Mouse (Mus musculus) intestine, embryonic 15.5 days (tissue): Measurements from ENCODE around the gene Sprr2a2. TPM values are rescaled to one million over a fixed set of nuclear protein-coding genes. Genes with fewer than 3 reads are reported as not detected.
A peak's percentile ranks its signal among the peaks of the same experiment; 100 is the strongest.
"Not testable (repeated sequence)": the region's sequence is repeated elsewhere in the genome, so short reads cannot be mapped to it uniquely, and the experiment has no call there.

Experiments
- ATAC-seq: fragments of 200-750 bp; cut with Nextera tagmentation; 2 replicates; pipeline ENCODE4 v1.8.0; 2017; ENCODE audit warnings: moderate TSS enrichment, moderate library complexity
- H3K27ac ChIP-seq: fragments of 300-500 bp; sonication (generic); 2 replicates; pipeline ENCODE4 v1.5.1; 2015; ENCODE audit warnings: mild to moderate bottlenecking, inconsistent platforms
- H3K27me3 ChIP-seq: fragments of 300-500 bp; sonication (generic); replicated peaks from 2 replicates; pipeline ENCODE4 v1.6.1; 2015; ENCODE audit warnings: inconsistent platforms
- H3K36me3 ChIP-seq: fragments of 300-500 bp; sonication (generic); 2 replicates; pipeline ENCODE4 v1.6.1; 2015; ENCODE audit warnings: inconsistent platforms
- H3K4me1 ChIP-seq: fragments of 300-500 bp; sonication (generic); replicated peaks from 2 replicates; pipeline ENCODE4 v1.6.1; 2015; ENCODE audit warnings: inconsistent platforms
- H3K4me2 ChIP-seq: fragments of 300-500 bp; sonication (generic); replicated peaks from 2 replicates; pipeline ENCODE4 v1.6.1; 2015; ENCODE audit warnings: mild to moderate bottlenecking, inconsistent platforms
- H3K4me3 ChIP-seq: fragments of 300-500 bp; sonication (generic); replicated peaks from 2 replicates; pipeline ENCODE4 v1.5.1; 2015; ENCODE audit warnings: inconsistent platforms
- H3K9ac ChIP-seq: fragments of 300-500 bp; sonication (generic); 2 replicates; pipeline ENCODE4 v1.6.1; 2015; ENCODE audit warnings: inconsistent platforms
- H3K9me3 ChIP-seq: fragments of 300-500 bp; sonication (generic); 2 replicates; pipeline ENCODE4 v1.6.1; 2016; ENCODE audit warnings: inconsistent platforms
- WGBS: fragments of 180-500 bp; shearing (Covaris S2); methylation state at CpG from one replicate; pipeline ENCODE4 v1.1.7; 2015; 5-methylcytosine and 5-hydroxymethylcytosine counted together
- polyA plus RNA-seq: library from polyadenylated mRNA; unstranded; fragments of >200 nt; fragmentation: Nextera tagmentation; extraction: Ambion mirVana; gene quantifications from 2 replicates; pipeline ENCODE4 v1.2.1, GENCODE M21; 2015

The Sprr2a2 gene
- polyA plus RNA-seq, 1 experiment from 2014 or later, result 82.8 TPM

GRCm38 (mm10) chr3:92239197-92239596 is 23.5 kb downstream of the Sprr2a2 start:
- ATAC-seq, H3K27ac ChIP-seq, H3K27me3 ChIP-seq, H3K4me1 ChIP-seq, H3K9me3 ChIP-seq, H3K4me2 ChIP-seq, H3K9ac ChIP-seq, H3K4me3 ChIP-seq, H3K36me3 ChIP-seq: not testable (repeated sequence)
- WGBS, result no CpG with 5 or more reads among the region's 1 CpGs

- not testable (repeated sequence) for H3K4me2 ChIP-seq, H3K27me3 ChIP-seq, H3K36me3 ChIP-seq, H3K9ac ChIP-seq, ATAC-seq, H3K9me3 ChIP-seq, H3K4me1 ChIP-seq, H3K4me3 ChIP-seq, H3K27ac ChIP-seq
These were observed 29.1 kb downstream of the Sprr2a2 start for GRCm38 (mm10) chr3:92244833-92245232.

- not testable (repeated sequence) for H3K27me3 ChIP-seq, H3K4me2 ChIP-seq, H3K4me3 ChIP-seq, H3K9ac ChIP-seq, H3K9me3 ChIP-seq, H3K27ac ChIP-seq, H3K4me1 ChIP-seq, H3K36me3 ChIP-seq
- peak; percentile 83 for ATAC-seq
- WGBS, result no CpG with 5 or more reads among the region's 10 CpGs
These were observed 30.5 kb downstream of the Sprr2a2 start for GRCm38 (mm10) chr3:92246245-92246644.

GRCm38 (mm10) chr3:92248494-92248893 is 32.8 kb downstream of the Sprr2a2 start:
- not testable (repeated sequence) for H3K27ac ChIP-seq, H3K4me1 ChIP-seq, H3K4me3 ChIP-seq, H3K9me3 ChIP-seq, H3K4me2 ChIP-seq, H3K9ac ChIP-seq, ATAC-seq, H3K27me3 ChIP-seq, H3K36me3 ChIP-seq

GRCm38 (mm10) chr3:92250450-92250849 is 34.7 kb downstream of the Sprr2a2 start:
- H3K36me3 ChIP-seq, H3K9ac ChIP-seq, H3K4me3 ChIP-seq, H3K4me2 ChIP-seq, H3K27me3 ChIP-seq, H3K27ac ChIP-seq, H3K4me1 ChIP-seq, H3K9me3 ChIP-seq: not testable (repeated sequence)
- WGBS, result 90% methylated on average over 2 of the region's 2 CpGs
- ATAC-seq, result peak; percentile 68

- not testable (repeated sequence) for H3K36me3 ChIP-seq, H3K4me1 ChIP-seq, H3K9me3 ChIP-seq, H3K27me3 ChIP-seq, H3K27ac ChIP-seq, H3K4me2 ChIP-seq, H3K4me3 ChIP-seq, H3K9ac ChIP-seq
- 0 out of 2 replicates have a peak, but pooled peaks have one; percentile 11 for ATAC-seq
- WGBS, result no CpG with 5 or more reads among the region's 8 CpGs
These were observed 38.1 kb downstream of the Sprr2a2 start for GRCm38 (mm10) chr3:92253860-92254259.

GRCm38 (mm10) chr3:92258526-92258925 is 42.8 kb downstream of the Sprr2a2 start:
- not testable (repeated sequence) for H3K27ac ChIP-seq, H3K9me3 ChIP-seq, ATAC-seq, H3K4me2 ChIP-seq, H3K36me3 ChIP-seq, H3K4me1 ChIP-seq, H3K27me3 ChIP-seq, H3K9ac ChIP-seq, H3K4me3 ChIP-seq

GRCm38 (mm10) chr3:92263462-92263861 is 47.7 kb downstream of the Sprr2a2 start:
- not testable (repeated sequence) for H3K9ac ChIP-seq, H3K4me2 ChIP-seq, H3K4me1 ChIP-seq, H3K27ac ChIP-seq, H3K36me3 ChIP-seq, H3K9me3 ChIP-seq, H3K27me3 ChIP-seq, H3K4me3 ChIP-seq
- peak; percentile 50; the same call in 1 of the 2 replicates for ATAC-seq
- WGBS, result no CpG with 5 or more reads among the region's 2 CpGs

- H3K4me1 ChIP-seq, H3K4me3 ChIP-seq, H3K27me3 ChIP-seq, H3K4me2 ChIP-seq, H3K9ac ChIP-seq, H3K9me3 ChIP-seq, H3K27ac ChIP-seq, H3K36me3 ChIP-seq: not testable (repeated sequence)
- WGBS, result no CpG with 5 or more reads among the region's 4 CpGs
- peak; percentile 73 for ATAC-seq
These were observed 55.8 kb downstream of the Sprr2a2 start for GRCm38 (mm10) chr3:92271414-92271985.

GRCm38 (mm10) chr3:92273504-92273903 is 57.8 kb downstream of the Sprr2a2 start:
- H3K27ac ChIP-seq, H3K4me3 ChIP-seq, H3K9me3 ChIP-seq, H3K27me3 ChIP-seq, ATAC-seq, H3K4me1 ChIP-seq, H3K4me2 ChIP-seq, H3K36me3 ChIP-seq, H3K9ac ChIP-seq: not testable (repeated sequence)

- WGBS, result no CpG with 5 or more reads among the region's 1 CpGs
- not testable (repeated sequence) for ATAC-seq, H3K9me3 ChIP-seq
These were observed 58.3 kb downstream of the Sprr2a2 start for GRCm38 (mm10) chr3:92274018-92274417.

GRCm38 (mm10) chr3:92279663-92280062 is 63.9 kb downstream of the Sprr2a2 start:
- ATAC-seq, H3K9me3 ChIP-seq, H3K4me1 ChIP-seq, H3K4me3 ChIP-seq, H3K27me3 ChIP-seq, H3K27ac ChIP-seq, H3K4me2 ChIP-seq, H3K36me3 ChIP-seq, H3K9ac ChIP-seq: not testable (repeated sequence)

More at GRCm38 (mm10) chr3:92274018-92274417, 58.3 kb downstream of the Sprr2a2 start:
- not testable (repeated sequence) for H3K4me2 ChIP-seq, H3K27ac ChIP-seq, H3K4me3 ChIP-seq, H3K36me3 ChIP-seq, H3K9ac ChIP-seq, H3K27me3 ChIP-seq, H3K4me1 ChIP-seq

GRCm38 (mm10) chr3:92280963-92281606 is 65.4 kb downstream of the Sprr2a2 start:
- H3K27ac ChIP-seq, H3K4me2 ChIP-seq, H3K9ac ChIP-seq, H3K4me3 ChIP-seq, H3K27me3 ChIP-seq, H3K4me1 ChIP-seq, H3K36me3 ChIP-seq, H3K9me3 ChIP-seq: not testable (repeated sequence)
- 22% methylated on average over 5 of the region's 12 CpGs for WGBS
- peak; percentile 89 for ATAC-seq
